Mouse (Mus musculus): ENCODE measurements at regions not wholly inside any gene's neighbourhood (a gene's known extent, or its start where the extent isn't known, plus 50 kb on each side); places are given as distances from the start of the nearest gene placed in this dataset.

GRCm38 (mm10) chr6:143365840-143366239 lies 198.8 kb downstream of the Etnk1 start:
- TF ChIP-seq EP300 (IDR thresholded peaks at IDR 0.05; ENCODE audit: insufficient read depth, low read depth, low read length) (no peak), CTCF (IDR thresholded peaks at IDR 0.05) (no peak)
